Mouse (Mus musculus): ENCODE results near the gene Hist1h1e.
"Not testable (repeated sequence)": the region's sequence is repeated elsewhere in the genome, so short reads cannot be mapped to it uniquely, and the experiment has no call there.

- not testable (repeated sequence) for TF ChIP-seq CTCF (IDR thresholded peaks at IDR 0.05; ENCODE audit: extremely low read depth, insufficient read depth, insufficient read length, insufficient replicate concordance)
- TF ChIP-seq POLR2A (IDR thresholded peaks at IDR 0.05; ENCODE audit: low read depth, low read length) = peak; percentile 81
These were observed 36.8 kb downstream of the Hist1h1e start for GRCm38 (mm10) chr13:23585442-23586098.
